Mouse (Mus musculus): ENCODE data around the gene Cdkal1. TPM values are rescaled to one million over a fixed set of nuclear protein-coding genes. Genes with fewer than 3 reads are reported as not detected.

Cdkal1 gene
- polyA plus RNA-seq, 1 experiment from 2014 or later, result 29.0 TPM

DNA sequence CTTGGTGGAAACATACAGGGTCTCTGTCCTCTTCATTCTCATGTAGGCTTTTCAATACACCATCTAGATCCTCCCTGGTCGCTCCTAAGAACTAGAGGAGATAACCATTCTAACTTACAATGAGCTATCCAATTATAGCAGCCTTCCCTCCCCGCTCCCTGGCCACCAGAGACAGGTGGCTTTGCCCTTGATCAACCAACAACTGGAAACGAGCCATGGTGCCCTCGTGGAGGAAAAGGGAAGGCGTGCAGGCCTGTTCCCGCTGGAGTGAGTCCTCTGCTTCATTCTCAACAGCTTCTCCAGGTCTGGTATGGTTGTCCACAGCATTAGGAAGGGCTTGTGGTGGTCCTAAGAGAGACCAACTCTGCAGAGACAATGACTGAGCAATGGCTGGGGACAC lies 706.1 kb downstream of the Cdkal1 start:
- DNase-seq (ENCODE audit: low spot score), result no peak
- Histone ChIP-seq H3K4me1 (replicated peaks; ENCODE audit: control insufficient read depth, insufficient read depth, low read length) (no peaks in the 10 kb centered on the region), H3K9ac (ENCODE audit: low read depth, low read length) (no peak overlapping the region), H3K4me2 (replicated peaks; ENCODE audit: low read depth, low read length) (no peak overlapping the region), H3K27me3 (ENCODE audit: control insufficient read depth, insufficient read depth, low read length) (no peaks in the 10 kb centered on the region), H3K4me3 (ENCODE audit: low read depth, low read length) (no peak overlapping the region), H3K9me3 (ENCODE audit: control insufficient read depth, low read length) (no peaks in the 10 kb centered on the region), H3K27ac (ENCODE audit: low read depth, low read length) (no peak overlapping the region), H3K36me3 (ENCODE audit: control insufficient read depth, insufficient read depth, low read length) (no peaks in the 10 kb centered on the region)
- WGBS, result 91% methylated on average over 6 of the region's 6 CpGs
- ATAC-seq (ENCODE audit: low FRiP score), result no peak

DNA sequence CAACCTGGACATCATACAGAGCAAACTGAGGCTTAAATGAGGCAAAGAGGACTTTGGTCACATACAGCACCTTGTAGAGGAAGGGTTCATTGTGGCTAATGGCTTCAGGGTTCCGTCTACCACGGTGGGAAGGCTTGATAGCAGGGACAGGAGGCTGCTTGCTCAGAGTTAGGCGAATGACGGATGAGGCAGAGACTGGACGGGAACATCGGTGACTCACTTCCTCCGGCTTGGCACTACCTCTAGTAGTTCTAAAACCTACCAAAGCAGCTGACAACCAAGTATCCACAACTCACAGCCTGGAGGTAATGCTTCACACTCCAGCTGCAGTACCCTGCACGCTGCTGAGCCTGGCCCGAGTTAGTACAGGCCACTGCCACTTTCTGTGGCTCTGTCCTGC lies 706.9 kb downstream of the Cdkal1 start:
- Histone ChIP-seq H3K27me3 (ENCODE audit: control insufficient read depth, insufficient read depth, low read length) (no peaks in the 10 kb centered on the region), H3K4me3 (ENCODE audit: low read depth, low read length) (no peak overlapping the region), H3K4me1 (replicated peaks; ENCODE audit: control insufficient read depth, insufficient read depth, low read length) (no peaks in the 10 kb centered on the region), H3K9me3 (ENCODE audit: control insufficient read depth, low read length) (no peaks in the 10 kb centered on the region), H3K27ac (ENCODE audit: low read depth, low read length) (no peak overlapping the region), H3K9ac (ENCODE audit: low read depth, low read length) (no peak overlapping the region), H3K4me2 (replicated peaks; ENCODE audit: low read depth, low read length) (no peak overlapping the region), H3K36me3 (ENCODE audit: control insufficient read depth, insufficient read depth, low read length) (no peaks in the 10 kb centered on the region)
- DNase-seq (ENCODE audit: low spot score) (no peak), ATAC-seq (ENCODE audit: low FRiP score) (no peak)
- WGBS, result 91% methylated on average over 9 of the region's 9 CpGs

Other genes with a start within 250 kb of the Cdkal1 start
- 13.0 and 13.3 TPM in 2 replicates for gene E2f3, start 130.4 kb upstream of the Cdkal1 start, polyA plus RNA-seq (2014; fragmentation: Nextera tagmentation; extraction: Ambion mirVana)

Measured in hindbrain, embryonic 11.5 days (tissue).